Mouse (Mus musculus) neural tube, embryonic 10.5 days (tissue): ENCODE results near the gene Clasrp.

Experiments used
- DNase-seq: peaks from one replicate; pipeline ENCODE4 v3.0.0-alpha.2; 2017; ENCODE audit warnings: low spot score; ENCODE audit errors: extremely low spot score

Clasrp gene

DNA sequence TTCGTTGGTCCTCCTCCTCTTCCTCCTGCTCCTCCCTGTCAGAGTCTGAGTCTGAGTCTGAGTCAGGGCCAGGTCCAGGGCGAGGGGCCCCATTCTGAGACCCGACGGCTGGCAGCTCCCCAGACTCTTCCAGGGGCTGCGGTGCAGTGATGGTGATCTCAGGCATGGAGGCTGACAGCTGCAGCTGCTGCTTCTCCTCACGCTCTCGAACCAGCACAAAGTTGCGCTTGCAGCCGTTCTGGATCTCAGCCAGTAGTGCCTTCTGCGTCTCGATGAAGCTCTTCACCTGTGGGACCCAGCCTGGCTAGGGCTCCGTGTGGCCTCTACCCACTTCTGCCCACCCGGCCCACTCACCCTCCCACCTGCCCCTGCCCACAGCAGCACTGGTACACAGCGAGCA lies 72.0 kb downstream of the Clasrp start:
- no peak for DNase-seq

DNA sequence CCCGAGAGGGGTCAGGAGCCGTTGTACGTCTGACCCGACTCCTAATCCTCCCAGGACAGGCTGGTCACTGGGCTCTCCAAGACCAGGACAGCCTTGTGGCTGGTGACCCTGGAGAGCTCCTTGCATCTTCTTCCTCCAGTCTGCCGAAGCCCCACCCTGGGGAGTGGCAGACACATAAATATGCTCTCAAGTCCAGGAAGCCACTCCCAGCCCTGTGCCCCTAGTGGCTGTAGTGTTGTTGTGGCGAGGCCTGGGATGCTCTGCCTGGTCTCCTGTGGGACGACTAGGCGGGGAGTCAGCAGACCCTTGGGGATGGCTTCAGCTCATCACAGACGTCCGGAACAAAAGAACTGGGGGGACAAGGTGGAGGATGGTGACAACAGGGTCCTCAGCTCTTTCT lies 73.2 kb downstream of the Clasrp start:
- no peak for DNase-seq
